Mouse (Mus musculus) liver, embryonic 13.5 days (tissue): Measurements from ENCODE around the gene Egfl8. TPM values are rescaled to one million over a fixed set of nuclear protein-coding genes. Genes with fewer than 3 reads are reported as not detected.

Experiments used
- ATAC-seq: fragments of 200-750 bp; cut with Nextera tagmentation; 2 replicates; pipeline ENCODE4 v1.8.0; 2017; ENCODE audit warnings: low read depth, mild to moderate bottlenecking, moderate number of reproducible peaks, moderate library complexity
- DNase-seq: peaks from one replicate; pipeline ENCODE4 v3.0.0; 2022
- H3K27ac ChIP-seq: fragments of 300-500 bp; sonication (generic); 2 replicates; pipeline ENCODE4 v1.5.1; 2015; ENCODE audit warnings: moderate library complexity, mild to moderate bottlenecking, inconsistent platforms
- H3K27me3 ChIP-seq: fragments of 300-500 bp; sonication (generic); 2 replicates; pipeline ENCODE4 v1.6.1; 2015; ENCODE audit warnings: mild to moderate bottlenecking, inconsistent platforms
- H3K36me3 ChIP-seq: fragments of 300-500 bp; sonication (generic); 2 replicates; pipeline ENCODE4 v1.6.1; 2015; ENCODE audit warnings: mild to moderate bottlenecking, inconsistent platforms
- H3K4me1 ChIP-seq: fragments of 300-500 bp; sonication (generic); replicated peaks from 2 replicates; pipeline ENCODE4 v1.6.1; 2015; ENCODE audit warnings: inconsistent platforms
- H3K4me2 ChIP-seq: fragments of 300-500 bp; sonication (generic); 2 replicates; pipeline ENCODE4 v1.6.1; 2015; ENCODE audit warnings: inconsistent platforms, mild to moderate bottlenecking, moderate library complexity
- H3K4me3 ChIP-seq: fragments of 300-500 bp; sonication (generic); replicated peaks from 2 replicates; pipeline ENCODE4 v1.5.1; 2015; ENCODE audit warnings: mild to moderate bottlenecking, inconsistent platforms
- H3K9ac ChIP-seq: fragments of 300-500 bp; sonication (generic); 2 replicates; pipeline ENCODE4 v1.6.1; 2015; ENCODE audit warnings: mild to moderate bottlenecking, inconsistent platforms
- H3K9me3 ChIP-seq: fragments of 300-500 bp; sonication (generic); replicated peaks from 2 replicates; pipeline ENCODE4 v1.6.1; 2016; ENCODE audit warnings: inconsistent platforms
- WGBS: fragments of 180-500 bp; shearing (Covaris S2); methylation state at CpG from one replicate; pipeline ENCODE4 v1.1.7; 2015; ENCODE audit not compliant: insufficient replicate concordance; 5-methylcytosine and 5-hydroxymethylcytosine counted together
- polyA plus RNA-seq: library from polyadenylated mRNA; unstranded; fragments of >200 nt; fragmentation: Nextera tagmentation; extraction: Ambion mirVana; gene quantifications from 2 replicates; pipeline ENCODE4 v1.2.1, GENCODE M21; 2015

Egfl8 gene
- polyA plus RNA-seq, 1 experiment from 2014 or later, result 0.30 TPM

GRCm38 (mm10) chr17:34591029-34591993 is 24.5 kb downstream of the Egfl8 start, which contains the start of gene Pbx2:
Pbx2 (plus strand) TSS chr17:34591266.
- WGBS, result 8% methylated on average over 21 of the region's 21 CpGs
- DNase-seq (no peak), ATAC-seq (no peak)
- peak within 1 kb of the TSS; percentile 99 for H3K4me2 ChIP-seq
- peak within 1 kb of the TSS; percentile 92 for H3K27ac ChIP-seq
- H3K9me3 ChIP-seq, result no peaks in the 10 kb centered on the region
- H3K4me1 ChIP-seq, result peaks cover 87% of the 10 kb centered on the region
- peaks cover 2% of the 10 kb centered on the region; the same call in 1 of the 2 replicates for H3K27me3 ChIP-seq
- H3K4me3 ChIP-seq, result peak within 1 kb of the TSS; percentile 85
- peak within 1 kb of the TSS; percentile 89 for H3K9ac ChIP-seq
- peaks cover 23% of the 10 kb centered on the region for H3K36me3 ChIP-seq

- Histone ChIP-seq H3K36me3 (peaks cover 15% of the 10 kb centered on the region), H3K4me2 (peak overlapping the region; percentile 99), H3K4me3 (peak overlapping the region; percentile 85), H3K27ac (peak overlapping the region; percentile 92), H3K27me3 (peaks cover 10% of the 10 kb centered on the region; the same call in 1 of the 2 replicates), H3K9ac (peak overlapping the region; percentile 89), H3K9me3 (no peaks in the 10 kb centered on the region), H3K4me1 (peaks cover 86% of the 10 kb centered on the region)
- 43% methylated on average over 15 of the region's 15 CpGs for WGBS
- DNase-seq, result no peak
- ATAC-seq, result no peak
These were observed 25.4 kb downstream of the Egfl8 start for GRCm38 (mm10) chr17:34590154-34590987.

DNA sequence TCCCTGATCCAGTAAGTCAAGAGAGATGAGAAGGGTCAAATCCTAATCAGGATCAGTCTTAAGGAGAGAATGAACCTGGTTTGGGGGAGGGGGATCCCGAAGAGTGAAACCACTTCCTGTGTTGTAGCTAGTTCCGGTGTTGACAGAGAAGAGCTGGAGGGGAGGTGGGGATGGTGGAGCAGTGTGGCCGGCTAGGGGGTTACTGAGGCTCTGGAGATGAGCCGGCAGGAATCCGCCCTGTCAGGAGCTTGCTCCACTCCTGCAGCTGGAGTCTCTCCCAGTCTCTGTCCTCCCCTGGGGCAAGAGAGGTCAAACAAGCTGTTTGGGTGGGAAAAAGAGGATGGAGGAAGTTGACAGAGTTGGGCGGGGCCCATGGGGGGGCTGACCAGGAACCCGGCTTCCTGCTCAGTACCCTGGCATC is 26.1 kb downstream of the Egfl8 start, which contains the start of gene Gpsm3:
Gene Gpsm3, plus strand, starts transcription at position 126 of the 421 bp plus-strand sequence.
- Histone ChIP-seq H3K27me3 (peaks cover 10% of the 10 kb centered on the region; the same call in 1 of the 2 replicates), H3K4me1 (peaks cover 81% of the 10 kb centered on the region), H3K4me3 (peak within 1 kb of the TSS; percentile 85), H3K9ac (peak within 1 kb of the TSS; percentile 89), H3K27ac (peak within 1 kb of the TSS; percentile 92), H3K4me2 (peak within 1 kb of the TSS; percentile 99), H3K9me3 (no peaks in the 10 kb centered on the region), H3K36me3 (peaks cover 8% of the 10 kb centered on the region)
- no peak for DNase-seq
- 13% methylated on average over 7 of the region's 7 CpGs for WGBS
- no peak for ATAC-seq

- H3K36me3 ChIP-seq, result peaks cover 3% of the 10 kb centered on the region; the same call in 1 of the 2 replicates
- H3K9ac ChIP-seq, result peak overlapping the region; percentile 89
- peaks cover 10% of the 10 kb centered on the region; the same call in 1 of the 2 replicates for H3K27me3 ChIP-seq
- peak overlapping the region; percentile 99 for H3K4me2 ChIP-seq
- H3K27ac ChIP-seq, result peak overlapping the region; percentile 92
- peaks cover 77% of the 10 kb centered on the region for H3K4me1 ChIP-seq
- ATAC-seq, result no peak
- no peak for DNase-seq
- no peaks in the 10 kb centered on the region for H3K9me3 ChIP-seq
- peak overlapping the region; percentile 85 for H3K4me3 ChIP-seq
- WGBS, result 17% methylated on average over 7 of the region's 7 CpGs
These were observed 26.6 kb downstream of the Egfl8 start for GRCm38 (mm10) chr17:34589206-34589605.

DNA sequence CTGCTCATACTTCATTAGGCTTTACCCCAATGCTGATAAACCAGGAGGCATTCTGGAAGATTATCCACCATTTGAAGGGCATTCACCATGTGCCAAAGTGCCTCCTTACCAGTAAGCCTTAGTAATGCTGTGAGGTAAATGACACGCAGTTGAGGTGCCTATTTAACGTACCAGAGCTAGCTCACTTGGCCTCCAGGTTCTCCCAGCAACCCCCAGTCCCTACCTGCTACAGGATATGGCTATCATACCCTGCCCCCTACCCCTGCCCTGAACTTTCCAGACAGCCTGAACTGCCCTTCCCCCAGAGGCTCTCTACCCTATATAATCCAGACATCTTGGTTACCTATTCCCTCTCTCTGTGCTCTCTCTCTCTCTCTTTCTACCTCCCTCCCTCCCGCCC is 27.0 kb downstream of the Egfl8 start:
- Histone ChIP-seq H3K27ac (peak overlapping the region; percentile 92), H3K27me3 (peaks cover 10% of the 10 kb centered on the region; the same call in 1 of the 2 replicates), H3K9ac (peak overlapping the region; percentile 89), H3K4me3 (peak overlapping the region; percentile 85; the same call in 1 of the 2 replicates), H3K9me3 (no peaks in the 10 kb centered on the region), H3K4me2 (peak overlapping the region; percentile 99), H3K36me3 (no peaks in the 10 kb centered on the region), H3K4me1 (peaks cover 72% of the 10 kb centered on the region)
- ATAC-seq (no peak), DNase-seq (no peak)
- WGBS, result 58% methylated on average over 3 of the region's 3 CpGs

- Histone ChIP-seq H3K4me2 (peak overlapping the region; percentile 99), H3K36me3 (no peaks in the 10 kb centered on the region), H3K9ac (peak overlapping the region; percentile 89), H3K4me3 (peak overlapping the region; percentile 76), H3K9me3 (no peaks in the 10 kb centered on the region), H3K4me1 (peaks cover 63% of the 10 kb centered on the region), H3K27ac (peak overlapping the region; percentile 92), H3K27me3 (peaks cover 10% of the 10 kb centered on the region; the same call in 1 of the 2 replicates)
- WGBS, result under 1% methylated on average over 19 of the region's 19 CpGs
- DNase-seq, result no peak
- ATAC-seq, result no peak
These were observed 28.0 kb downstream of the Egfl8 start for GRCm38 (mm10) chr17:34587814-34588213.

DNA sequence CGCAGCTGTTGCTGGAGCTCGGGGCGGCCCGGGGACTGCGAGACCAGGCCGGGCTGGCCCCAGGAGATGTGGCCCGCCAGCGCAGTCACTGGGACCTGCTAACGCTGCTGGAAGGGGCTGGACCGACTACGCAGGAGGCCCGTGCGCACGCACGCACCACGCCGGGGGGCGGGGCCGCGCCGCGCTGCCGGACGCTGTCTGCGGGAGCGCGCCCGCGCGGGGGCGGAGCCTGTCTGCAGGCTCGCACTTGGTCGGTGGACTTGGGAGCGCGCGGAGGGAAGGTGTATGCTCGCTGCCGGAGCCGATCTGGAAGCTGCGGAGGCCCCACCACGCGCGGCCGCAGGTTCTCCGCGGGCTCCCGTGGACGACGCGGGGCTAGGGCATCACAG is 28.4 kb downstream of the Egfl8 start:
- peak; percentile 97 for DNase-seq

GRCm38 (mm10) chr17:34586796-34587422 is 28.9 kb downstream of the Egfl8 start:
- H3K4me1 ChIP-seq, result peaks cover 56% of the 10 kb centered on the region
- H3K9me3 ChIP-seq, result no peaks in the 10 kb centered on the region
- under 1% methylated on average over 38 of the region's 38 CpGs for WGBS
- DNase-seq (no peak), ATAC-seq (peak; percentile 80)
- H3K36me3 ChIP-seq, result no peaks in the 10 kb centered on the region
- peak overlapping the region; percentile 76 for H3K4me3 ChIP-seq
- peaks cover 10% of the 10 kb centered on the region; the same call in 1 of the 2 replicates for H3K27me3 ChIP-seq
- peak overlapping the region; percentile 92 for H3K27ac ChIP-seq
- peak overlapping the region; percentile 99 for H3K4me2 ChIP-seq
- H3K9ac ChIP-seq, result peak overlapping the region; percentile 89

More for the DNA sequence above, 28.4 kb downstream of the Egfl8 start:
- no peaks in the 10 kb centered on the region for H3K36me3 ChIP-seq
- peak overlapping the region; percentile 76 for H3K4me3 ChIP-seq
- peak overlapping the region; percentile 92 for H3K27ac ChIP-seq
- H3K9me3 ChIP-seq, result no peaks in the 10 kb centered on the region
- WGBS, result 0% methylated on average over 49 of the region's 50 CpGs
- H3K9ac ChIP-seq, result peak overlapping the region; percentile 89
- peak overlapping the region; percentile 99 for H3K4me2 ChIP-seq
- ATAC-seq, result peak; percentile 86
- peaks cover 59% of the 10 kb centered on the region for H3K4me1 ChIP-seq
- peaks cover 10% of the 10 kb centered on the region; the same call in 1 of the 2 replicates for H3K27me3 ChIP-seq

GRCm38 (mm10) chr17:34585877-34586771 is 29.6 kb downstream of the Egfl8 start:
- Histone ChIP-seq H3K27me3 (peaks cover 10% of the 10 kb centered on the region; the same call in 1 of the 2 replicates), H3K9ac (peak overlapping the region; percentile 89), H3K36me3 (no peaks in the 10 kb centered on the region), H3K27ac (0 out of 2 replicates have a peak overlapping the region, but pooled peaks have one; percentile 14), H3K9me3 (no peaks in the 10 kb centered on the region), H3K4me1 (peaks cover 48% of the 10 kb centered on the region), H3K4me3 (peak overlapping the region; percentile 76), H3K4me2 (peak overlapping the region; percentile 99)
- 44% methylated on average over 32 of the region's 32 CpGs for WGBS
- DNase-seq (no peak), ATAC-seq (no peak)
